Mouse (Mus musculus) right cerebral cortex, postnatal 25 days (tissue): ENCODE results near the gene Rap1gap2.

Source experiments
- DNase-seq: peaks from one replicate; pipeline ENCODE4 v3.0.0; 2022

Gene Rap1gap2

GRCm38 (mm10) chr11:74402126-74402525, 208.6 kb downstream of the Rap1gap2 start:
- no peak for DNase-seq

- DNase-seq: no peak
These were observed 215.1 kb downstream of the Rap1gap2 start for GRCm38 (mm10) chr11:74395583-74395982.

GRCm38 (mm10) chr11:74393489-74393888, 217.2 kb downstream of the Rap1gap2 start:
- DNase-seq: no peak

GRCm38 (mm10) chr11:74392903-74393302, 217.8 kb downstream of the Rap1gap2 start:
- DNase-seq: no peak

- DNase-seq: no peak
These were observed 218.8 kb downstream of the Rap1gap2 start for GRCm38 (mm10) chr11:74391899-74392298.

GRCm38 (mm10) chr11:74387203-74387602, 223.5 kb downstream of the Rap1gap2 start:
- no peak for DNase-seq

GRCm38 (mm10) chr11:74385674-74386073, 225.0 kb downstream of the Rap1gap2 start:
- DNase-seq: no peak

GRCm38 (mm10) chr11:74379166-74379873, 231.4 kb downstream of the Rap1gap2 start:
- no peak for DNase-seq

GRCm38 (mm10) chr11:74376847-74377246, 233.9 kb downstream of the Rap1gap2 start:
- DNase-seq: peak; percentile 57

- peak; percentile 77 for DNase-seq
These were observed 239.2 kb downstream of the Rap1gap2 start for GRCm38 (mm10) chr11:74371393-74372100.

GRCm38 (mm10) chr11:74361769-74362168, 248.9 kb downstream of the Rap1gap2 start, which contains the start of gene Olfr412:
Gene Olfr412 (plus strand): TSS chr11:74362069.
- DNase-seq: no peak

- DNase-seq: no peak
These were observed 258.2 kb downstream of the Rap1gap2 start, which contains the start of gene Olfr411 for GRCm38 (mm10) chr11:74352550-74352949. Gene Olfr411 (minus strand): TSS chr11:74352650.

- no peak for DNase-seq
These were observed 272.8 kb downstream of the Rap1gap2 start, which contains the start of gene Olfr410 for GRCm38 (mm10) chr11:74337931-74338330. Gene Olfr410 (minus strand): TSS chr11:74338031.
